Mouse (Mus musculus): ENCODE results near the gene Gm6763.
"Not testable (repeated sequence)": the region's sequence is repeated elsewhere in the genome, so short reads cannot be mapped to it uniquely, and the experiment has no call there.

The Gm6763 gene

GRCm38 (mm10) chr10:104151197-104151596, at the start of gene Gm6763:
Gm6763 (plus strand) TSS chr10:104151497.
- ATAC-seq (ENCODE audit: low TSS enrichment), result not testable (repeated sequence)

- ATAC-seq (ENCODE audit: low TSS enrichment), result no peak
These were observed 41.3 kb upstream of the Gm6763 start for GRCm38 (mm10) chr10:104110044-104110443.

- ATAC-seq (ENCODE audit: low TSS enrichment), result no peak
These were observed 33.0 kb upstream of the Gm6763 start for GRCm38 (mm10) chr10:104118312-104118711.

GRCm38 (mm10) chr10:104142687-104143086, 8.6 kb upstream of the Gm6763 start, which contains the start of gene Gm21293:
Gm21293 (plus strand) TSS chr10:104142987.
- ATAC-seq (ENCODE audit: low TSS enrichment), result not testable (repeated sequence)

- ATAC-seq (ENCODE audit: low TSS enrichment), result not testable (repeated sequence)
These were observed 8.4 kb downstream of the Gm6763 start, which contains the start of gene Gm8764 for GRCm38 (mm10) chr10:104159706-104160105. Gm8764 (plus strand) TSS chr10:104160006.

GRCm38 (mm10) chr10:104168215-104168614, 16.9 kb downstream of the Gm6763 start, which contains the start of gene Gm21304:
Gm21304 (plus strand) TSS chr10:104168515.
- not testable (repeated sequence) for ATAC-seq (ENCODE audit: low TSS enrichment)

- ATAC-seq (ENCODE audit: low TSS enrichment), result not testable (repeated sequence)
These were observed 25.4 kb downstream of the Gm6763 start, which contains the start of gene Gm21312 for GRCm38 (mm10) chr10:104176724-104177123. Gm21312 (plus strand) TSS chr10:104177024.

GRCm38 (mm10) chr10:104185233-104185632, 33.9 kb downstream of the Gm6763 start, which contains the start of gene Gm20765:
Gm20765 (plus strand) TSS chr10:104185533.
- not testable (repeated sequence) for ATAC-seq (ENCODE audit: low TSS enrichment)

- not testable (repeated sequence) for ATAC-seq (ENCODE audit: low TSS enrichment)
These were observed 42.4 kb downstream of the Gm6763 start, which contains the start of gene Gm4340 for GRCm38 (mm10) chr10:104193742-104194141. Gm4340 (plus strand) TSS chr10:104194042.

All from frontal cortex, adult (tissue).